Mouse (Mus musculus) urinary bladder, postnatal 25 days (tissue): ENCODE measurements around the gene Prkar2a.
A peak's percentile ranks its signal among the peaks of the same experiment; 100 is the strongest.

Experiments used
- DNase-seq: peaks from one replicate; pipeline ENCODE4 v3.0.0; 2022; ENCODE audit warnings: low spot score

Prkar2a gene

GRCm38 (mm10) chr9:108692226-108693041 is 3.3 kb downstream of the Prkar2a start:
- DNase-seq, result peak; percentile 54

DNA sequence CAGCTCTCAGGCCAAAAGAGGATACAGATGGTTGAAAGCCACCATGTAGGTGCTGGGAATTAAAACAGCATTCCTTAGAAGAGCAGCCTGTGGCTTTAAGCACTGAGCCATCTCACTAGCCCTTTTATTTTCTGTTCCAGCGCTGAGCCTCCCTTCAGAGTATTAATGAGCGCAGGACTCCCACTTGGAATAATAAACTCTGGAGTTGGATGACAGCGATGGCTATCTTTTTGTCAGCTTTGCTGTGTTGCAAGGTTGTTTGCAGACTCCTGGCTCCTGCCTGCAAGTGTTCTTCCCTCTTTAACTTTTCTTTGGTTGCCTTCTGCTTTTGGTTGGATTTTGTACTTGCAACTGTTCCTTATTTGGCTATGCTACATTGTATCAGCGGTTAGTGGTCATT is 4.8 kb downstream of the Prkar2a start:
- no peak for DNase-seq

- no peak for DNase-seq
These were observed 5.4 kb downstream of the Prkar2a start for GRCm38 (mm10) chr9:108694533-108694932.

DNA sequence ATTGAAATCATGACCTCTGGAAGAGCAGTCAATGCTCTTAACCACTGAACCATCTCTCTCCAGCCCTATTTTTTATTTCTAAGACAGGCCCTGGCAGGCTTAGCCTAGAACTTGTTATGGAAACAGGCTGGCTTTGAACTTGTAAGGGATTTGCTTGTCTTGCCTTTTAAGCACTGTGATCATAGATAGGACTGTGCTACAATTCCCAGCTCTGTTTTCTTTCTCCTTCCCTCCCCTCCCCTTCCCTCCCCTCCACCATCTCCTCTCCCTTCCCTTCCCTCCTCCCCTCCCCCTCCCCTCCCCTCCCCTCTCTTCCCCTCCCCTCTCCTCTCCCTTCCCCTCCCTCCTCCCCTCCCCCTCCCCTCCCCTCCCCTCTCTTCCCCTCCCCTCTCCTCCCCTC is 13.4 kb downstream of the Prkar2a start:
- DNase-seq, result no peak

DNA sequence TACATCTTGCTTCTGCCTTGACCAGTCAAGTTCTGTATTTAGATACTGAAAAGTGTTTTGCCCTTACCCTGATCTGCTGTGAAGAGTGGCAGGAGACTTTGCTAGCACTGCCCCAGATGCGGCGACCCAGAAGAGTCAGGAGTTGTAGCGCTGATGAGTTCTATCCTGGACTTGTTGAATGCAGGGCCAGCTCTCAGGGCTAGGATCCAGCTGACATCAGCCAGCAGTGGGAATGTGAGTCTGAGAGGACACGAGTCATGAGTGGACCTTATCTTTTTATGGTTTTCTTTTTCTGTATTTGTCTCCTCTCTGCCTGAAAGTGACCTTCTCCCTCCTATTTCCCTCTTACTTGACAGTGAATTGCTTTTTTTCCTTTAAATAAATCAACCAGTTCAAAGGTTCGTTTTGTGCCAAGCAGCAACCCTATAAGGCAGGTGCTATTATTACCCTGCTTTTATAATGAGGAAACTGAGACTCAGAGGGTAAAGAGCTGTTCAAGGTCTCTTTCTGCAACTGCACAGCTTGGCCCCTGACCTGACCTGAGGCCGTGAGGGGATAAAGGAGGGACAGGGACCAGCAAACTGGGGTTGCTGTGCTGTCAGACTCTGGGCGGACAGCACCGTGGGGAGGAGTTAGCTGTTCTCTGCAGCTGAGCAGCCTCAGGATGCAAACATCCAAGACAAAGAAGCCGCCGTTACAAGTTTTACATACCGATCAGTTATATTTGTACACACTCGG is 14.4 kb downstream of the Prkar2a start:
- DNase-seq, result no peak

DNA sequence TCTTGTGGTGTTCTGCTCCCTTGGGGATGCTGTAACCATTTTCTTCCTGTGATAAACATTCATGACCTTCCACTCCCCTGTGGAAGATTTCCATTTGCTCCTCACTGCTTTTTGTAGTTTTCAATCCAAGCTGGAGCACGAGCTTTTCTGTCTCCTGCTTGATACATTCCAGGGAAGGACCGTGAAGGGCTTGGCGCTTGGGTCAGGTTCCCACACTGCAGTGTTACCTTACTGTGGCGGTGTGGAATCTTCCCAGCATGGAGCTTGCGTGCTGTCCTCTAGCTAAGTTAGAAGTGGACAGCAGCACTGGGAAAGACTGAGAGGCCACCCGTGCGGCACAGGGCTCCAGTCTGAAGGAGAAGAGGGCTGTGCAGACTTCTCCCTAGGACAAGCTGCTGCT is 15.5 kb downstream of the Prkar2a start:
- DNase-seq, result no peak

- no peak for DNase-seq
These were observed 18.1 kb downstream of the Prkar2a start for GRCm38 (mm10) chr9:108707212-108707611.

- no peak for DNase-seq
These were observed 19.7 kb downstream of the Prkar2a start for GRCm38 (mm10) chr9:108708833-108709232.

DNA sequence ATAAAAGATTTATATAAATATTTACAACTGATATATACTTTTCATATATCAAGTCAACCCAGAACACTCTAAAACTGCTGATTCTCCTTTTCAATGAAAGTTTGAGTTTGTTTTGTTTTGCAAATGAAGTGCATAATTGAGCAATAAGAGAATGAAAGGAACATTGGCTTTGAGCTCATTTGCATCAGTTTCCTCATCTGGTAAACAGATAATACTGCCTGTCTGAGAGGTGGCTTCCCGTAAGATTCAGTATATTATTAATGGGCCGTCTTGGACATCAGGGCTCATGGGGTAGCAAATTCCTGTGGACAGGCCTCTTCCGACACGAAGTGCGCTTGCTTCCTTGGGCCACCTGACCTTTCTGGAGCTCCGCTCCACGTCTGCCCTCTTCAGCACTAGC is 21.7 kb downstream of the Prkar2a start:
- no peak for DNase-seq

- no peak for DNase-seq
These were observed 27.1 kb downstream of the Prkar2a start for GRCm38 (mm10) chr9:108716199-108716598.

- no peak for DNase-seq
These were observed 34.6 kb downstream of the Prkar2a start for GRCm38 (mm10) chr9:108723751-108724150.

- DNase-seq, result no peak
These were observed 37.0 kb downstream of the Prkar2a start for GRCm38 (mm10) chr9:108726116-108726515.

DNA sequence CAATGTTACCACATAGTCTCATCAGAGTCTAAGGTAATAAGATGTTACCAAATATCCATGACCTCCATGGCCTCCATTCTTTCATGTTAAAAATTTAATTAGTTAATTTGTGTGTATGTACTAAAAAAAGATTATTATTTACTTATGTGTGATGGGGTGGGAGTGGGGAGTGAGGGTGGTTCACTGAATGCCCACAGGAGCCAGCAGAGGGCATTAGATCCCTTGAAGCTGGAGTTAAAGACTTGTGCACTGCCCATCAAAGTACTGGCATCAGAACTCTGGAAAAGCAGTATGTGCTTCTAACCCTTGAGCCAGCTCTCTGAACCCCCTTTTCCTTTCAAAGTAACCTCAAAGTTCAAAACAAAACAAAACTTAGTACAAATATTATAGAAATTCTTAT is 39.9 kb downstream of the Prkar2a start:
- no peak for DNase-seq

DNA sequence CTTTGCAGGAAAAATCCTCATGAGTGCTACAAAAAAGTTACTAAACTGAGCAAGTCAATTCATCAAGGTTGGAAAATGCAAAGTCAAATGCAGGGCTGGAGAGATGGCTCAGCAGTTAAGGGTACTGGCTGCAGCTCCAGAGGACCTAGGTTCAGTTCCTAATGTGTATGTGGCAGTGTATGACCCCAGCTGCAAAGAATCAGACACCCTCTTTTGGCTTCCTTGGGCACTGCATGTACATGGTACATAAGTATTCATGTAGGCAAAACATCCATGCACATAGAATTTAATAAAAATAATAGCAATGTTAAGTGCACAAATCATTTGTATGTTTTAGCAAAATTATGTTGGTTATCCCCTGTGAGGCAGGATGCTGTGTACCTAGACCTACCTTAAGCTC is 43.3 kb downstream of the Prkar2a start:
- no peak for DNase-seq

GRCm38 (mm10) chr9:108734626-108735025 is 45.5 kb downstream of the Prkar2a start:
- DNase-seq, result no peak

- DNase-seq, result no peak
These were observed 50.1 kb downstream of the Prkar2a start for GRCm38 (mm10) chr9:108739239-108739638.

GRCm38 (mm10) chr9:108740062-108740461 is 50.9 kb downstream of the Prkar2a start:
- no peak for DNase-seq

GRCm38 (mm10) chr9:108742048-108742447 is 52.9 kb downstream of the Prkar2a start:
- DNase-seq, result no peak

DNA sequence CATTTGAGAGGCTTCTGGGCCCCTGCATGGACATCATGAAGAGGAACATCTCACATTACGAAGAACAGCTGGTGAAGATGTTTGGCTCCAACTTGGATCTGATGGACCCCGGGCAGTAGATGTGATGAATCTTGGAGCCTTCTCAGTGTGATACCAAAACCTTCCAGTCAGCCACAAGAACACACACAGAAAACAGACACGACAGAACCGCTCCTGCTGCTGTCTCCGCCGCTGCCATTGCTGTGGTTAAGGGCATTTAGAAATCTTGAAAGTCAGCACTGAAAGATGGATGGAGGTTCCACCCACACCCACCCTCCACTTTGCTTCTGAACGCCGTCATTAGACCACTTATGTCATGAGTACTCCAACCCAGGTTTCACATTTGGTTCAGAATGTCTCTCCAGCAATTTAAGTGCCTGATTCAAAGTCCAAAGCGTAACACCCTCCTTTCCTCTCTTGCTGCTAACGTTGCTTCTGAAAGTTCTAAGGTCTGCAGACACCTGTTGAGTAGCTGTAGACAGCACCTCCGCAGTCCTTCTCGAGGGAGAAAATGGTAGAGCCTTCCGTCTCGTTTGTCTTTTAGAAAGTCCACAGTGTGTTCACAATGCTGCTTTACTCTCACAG is 57.9 kb downstream of the Prkar2a start:
- DNase-seq, result no peak

DNA sequence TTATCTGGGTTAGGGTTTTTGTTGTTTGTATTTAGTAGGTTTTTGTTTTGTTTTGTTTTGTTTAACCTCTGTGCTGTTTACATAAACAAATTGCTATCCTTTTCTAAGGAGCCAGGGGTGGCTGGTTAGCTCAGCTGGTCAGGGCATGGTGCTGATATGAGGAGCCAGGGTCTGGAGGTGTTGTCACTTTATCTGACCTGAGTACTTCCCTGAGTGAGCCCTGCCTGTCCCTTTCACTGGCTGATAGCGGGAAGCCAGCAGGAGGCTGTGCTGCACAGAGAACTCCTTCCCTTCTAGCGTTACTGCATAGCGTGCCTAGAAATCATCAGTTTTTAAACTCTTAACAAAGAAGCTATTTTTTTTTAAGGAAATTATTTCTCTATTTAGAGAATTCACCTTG is 58.6 kb downstream of the Prkar2a start:
- no peak for DNase-seq

- no peak for DNase-seq
These were observed 59.6 kb downstream of the Prkar2a start for GRCm38 (mm10) chr9:108748600-108749183.

DNA sequence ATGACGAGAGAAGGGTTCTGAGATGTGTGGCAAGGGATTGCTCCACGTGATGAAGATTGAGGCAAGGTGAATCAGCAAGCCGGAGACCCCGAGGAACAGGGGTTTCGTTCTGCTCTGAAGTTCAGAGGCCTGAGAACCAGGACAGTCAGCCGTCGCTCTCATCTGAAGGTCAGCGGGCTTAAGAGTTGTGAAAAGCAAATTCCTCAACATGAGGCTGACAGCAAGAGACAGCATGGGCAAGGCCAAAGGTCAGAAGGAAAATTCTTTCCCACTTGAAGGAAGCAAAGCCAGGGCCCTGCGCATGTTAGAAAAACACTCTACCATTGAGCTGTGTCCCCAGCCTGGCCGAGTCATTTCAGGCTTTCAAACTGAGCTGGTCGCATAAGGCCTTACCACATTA is 61.5 kb downstream of the Prkar2a start:
- DNase-seq, result no peak
